Mouse (Mus musculus) kidney, adult 2 months (tissue): ENCODE results near the gene Lpp.

Source experiments
- CTCF ChIP-seq: fragments of 200-500 bp; conservative IDR thresholded peaks from 2 replicates; pipeline ENCODE4 v1.5.1; 2011; ENCODE audit warnings: low read depth, mild to moderate bottlenecking, control low read depth, low read length, moderate library complexity, mixed read lengths; ENCODE audit not compliant: insufficient read depth, insufficient read length
- POLR2A ChIP-seq: fragments of 200-500 bp; IDR thresholded peaks from one replicate; pipeline ENCODE4 v1.6.1; 2011; ENCODE audit warnings: low read depth, low read length, control low read depth

- TF ChIP-seq POLR2A, result no peak
- no peak for TF ChIP-seq CTCF
Observed at GRCm38 (mm10) chr16:24450256-24450655, 56.9 kb downstream of the Lpp start.
